Mouse (Mus musculus) small intestine, adult 2 months (tissue): Measurements from ENCODE around the gene Hormad1.

Source experiments
- CTCF ChIP-seq: fragments of 200-500 bp; IDR thresholded peaks from 2 replicates; pipeline ENCODE4 v1.5.1; 2012; ENCODE audit warnings: low read depth, mild to moderate bottlenecking, control low read depth, inconsistent platforms, low read length, moderate library complexity, mixed read lengths; ENCODE audit not compliant: insufficient replicate concordance, insufficient read length; ENCODE audit errors: extremely low read depth
- POLR2A ChIP-seq: fragments of 200-500 bp; IDR thresholded peaks from 2 replicates; pipeline ENCODE4 v1.6.1; 2012; ENCODE audit warnings: low read depth, mild to moderate bottlenecking, control low read depth, inconsistent platforms, low read length, moderate library complexity

- TF ChIP-seq CTCF: no peak
- TF ChIP-seq POLR2A: no peak
Measured at GRCm38 (mm10) chr3:95553986-95554385, 5.5 kb upstream of the Hormad1 start.
